Mouse (Mus musculus) midbrain, embryonic 13.5 days (tissue): ENCODE measurements around the gene Hist1h3h. TPM values are rescaled to one million over a fixed set of nuclear protein-coding genes. Genes with fewer than 3 reads are reported as not detected.
"Not testable (repeated sequence)": the region's sequence is repeated elsewhere in the genome, so short reads cannot be mapped to it uniquely, and the experiment has no call there.

ENCODE experiments used
- ATAC-seq: fragments of 200-750 bp; cut with Nextera tagmentation; 2 replicates; pipeline ENCODE4 v1.8.0; 2017; ENCODE audit warnings: mild to moderate bottlenecking, moderate TSS enrichment, moderate library complexity
- H3K27ac ChIP-seq: fragments of 300-500 bp; sonication (generic); 2 replicates; pipeline ENCODE4 v1.5.1; 2015; ENCODE audit warnings: inconsistent platforms, mild to moderate bottlenecking, moderate library complexity
- H3K27me3 ChIP-seq: fragments of 300-500 bp; sonication (generic); 2 replicates; pipeline ENCODE4 v1.6.1; 2015; ENCODE audit warnings: mild to moderate bottlenecking, inconsistent platforms
- H3K36me3 ChIP-seq: fragments of 300-500 bp; sonication (generic); 2 replicates; pipeline ENCODE4 v1.6.1; 2015; ENCODE audit warnings: mild to moderate bottlenecking, inconsistent platforms
- H3K4me1 ChIP-seq: fragments of 300-500 bp; sonication (generic); replicated peaks from 2 replicates; pipeline ENCODE4 v1.6.1; 2015; ENCODE audit warnings: inconsistent platforms
- H3K4me2 ChIP-seq: fragments of 300-500 bp; sonication (generic); replicated peaks from 2 replicates; pipeline ENCODE4 v1.6.1; 2015; ENCODE audit warnings: moderate library complexity, mild to moderate bottlenecking, inconsistent platforms
- H3K4me3 ChIP-seq: fragments of 300-500 bp; sonication (generic); replicated peaks from 2 replicates; pipeline ENCODE4 v1.5.1; 2015; ENCODE audit warnings: mild to moderate bottlenecking, inconsistent platforms
- H3K9ac ChIP-seq: fragments of 300-500 bp; sonication (generic); replicated peaks from 2 replicates; pipeline ENCODE4 v1.6.1; 2015; ENCODE audit warnings: mild to moderate bottlenecking, inconsistent platforms
- H3K9me3 ChIP-seq: fragments of 300-500 bp; sonication (generic); 2 replicates; pipeline ENCODE4 v1.6.1; 2016; ENCODE audit warnings: mild to moderate bottlenecking, inconsistent platforms
- WGBS: fragments of 180-500 bp; shearing (Covaris S2); methylation state at CpG from one replicate; pipeline ENCODE4 v1.1.7; 2015; 5-methylcytosine and 5-hydroxymethylcytosine counted together
- polyA plus RNA-seq: library from polyadenylated mRNA; unstranded; fragments of >200 nt; fragmentation: Nextera tagmentation; extraction: Ambion mirVana; gene quantifications from 2 replicates; pipeline ENCODE4 v1.2.1, GENCODE M21; 2015

The Hist1h3h gene
- polyA plus RNA-seq, 1 experiment from 2014 or later, result 10.8 TPM

GRCm38 (mm10) chr13:21716540-21717391 is 693 bp upstream of the Hist1h3h start:
- peak; percentile 35; the same call in 1 of the 2 replicates for ATAC-seq
- H3K4me3 ChIP-seq, result peak overlapping the region; percentile 49
- not testable (repeated sequence) for H3K27me3 ChIP-seq, H3K36me3 ChIP-seq, H3K9me3 ChIP-seq
- H3K4me2 ChIP-seq, result peak overlapping the region; percentile 77
- WGBS, result under 1% methylated on average over 15 of the region's 38 CpGs
- H3K4me1 ChIP-seq, result peaks cover 41% of the 10 kb centered on the region
- H3K9ac ChIP-seq, result peak overlapping the region; percentile 72
- peak overlapping the region; percentile 96 for H3K27ac ChIP-seq

- no peaks in the 10 kb centered on the region for H3K27me3 ChIP-seq
- H3K4me2 ChIP-seq, result peak overlapping the region; percentile 77
- ATAC-seq, result no peak
- H3K9ac ChIP-seq, result peak overlapping the region; percentile 74
- H3K27ac ChIP-seq, result 0 out of 2 replicates have a peak overlapping the region, but pooled peaks have one; percentile 4
- H3K4me3 ChIP-seq, result peak overlapping the region; percentile 44
- H3K4me1 ChIP-seq, result peaks cover 46% of the 10 kb centered on the region
- no peaks in the 10 kb centered on the region for H3K36me3 ChIP-seq
- no peaks in the 10 kb centered on the region for H3K9me3 ChIP-seq
- 59% methylated on average over 4 of the region's 4 CpGs for WGBS
Observed at GRCm38 (mm10) chr13:21718381-21719080, 1.1 kb downstream of the Hist1h3h start.

GRCm38 (mm10) chr13:21721107-21721756 is 3.8 kb downstream of the Hist1h3h start:
- H3K36me3 ChIP-seq, H3K27me3 ChIP-seq, H3K9me3 ChIP-seq: not testable (repeated sequence)
- peak overlapping the region; percentile 55 for H3K9ac ChIP-seq
- H3K4me1 ChIP-seq, result peaks cover 38% of the 10 kb centered on the region
- WGBS, result 2% methylated on average over 23 of the region's 44 CpGs
- H3K27ac ChIP-seq, result peak overlapping the region; percentile 77
- ATAC-seq, result peak; percentile 10; the same call in 1 of the 2 replicates
- peak overlapping the region; percentile 64 for H3K4me2 ChIP-seq
- peak overlapping the region; percentile 40 for H3K4me3 ChIP-seq

- peaks cover 36% of the 10 kb centered on the region for H3K4me1 ChIP-seq
- peak within 1 kb of the TSS; percentile 64 for H3K4me2 ChIP-seq
- peak; percentile 97 for ATAC-seq
- peak within 1 kb of the TSS; percentile 91 for H3K27ac ChIP-seq
- peak within 1 kb of the TSS; percentile 40 for H3K4me3 ChIP-seq
- under 1% methylated on average over 37 of the region's 37 CpGs for WGBS
- not testable (repeated sequence) for H3K36me3 ChIP-seq, H3K27me3 ChIP-seq, H3K9me3 ChIP-seq
- H3K9ac ChIP-seq, result peak within 1 kb of the TSS; percentile 72
Observed at GRCm38 (mm10) chr13:21721757-21722372, 4.4 kb downstream of the Hist1h3h start, which contains the start of gene Hist1h2bm. Hist1h2bm (plus strand) TSS chr13:21722044.

GRCm38 (mm10) chr13:21722373-21722925 is 5.0 kb downstream of the Hist1h3h start:
- no peaks in the 10 kb centered on the region for H3K36me3 ChIP-seq
- no peaks in the 10 kb centered on the region for H3K9me3 ChIP-seq
- ATAC-seq, result peak; percentile 24; the same call in 1 of the 2 replicates
- H3K4me2 ChIP-seq, result peak overlapping the region; percentile 64
- H3K4me3 ChIP-seq, result peak overlapping the region; percentile 40
- H3K27me3 ChIP-seq, result no peaks in the 10 kb centered on the region
- 1% methylated on average over 11 of the region's 11 CpGs for WGBS
- H3K9ac ChIP-seq, result peak overlapping the region; percentile 72
- peaks cover 39% of the 10 kb centered on the region for H3K4me1 ChIP-seq
- H3K27ac ChIP-seq, result peak overlapping the region; percentile 91

- Histone ChIP-seq H3K36me3 (no peaks in the 10 kb centered on the region), H3K9me3 (no peaks in the 10 kb centered on the region), H3K27me3 (no peaks in the 10 kb centered on the region), H3K9ac (no peak overlapping the region), H3K4me3 (no peak overlapping the region), H3K4me2 (peak overlapping the region; percentile 64; the same call in 1 of the 2 replicates), H3K27ac (no peak overlapping the region), H3K4me1 (peaks cover 43% of the 10 kb centered on the region)
- WGBS, result 22% methylated on average over 5 of the region's 5 CpGs
- ATAC-seq, result no peak
Observed at GRCm38 (mm10) chr13:21722993-21723836, 5.8 kb downstream of the Hist1h3h start.

GRCm38 (mm10) chr13:21727948-21728572 is 10.6 kb downstream of the Hist1h3h start:
- Histone ChIP-seq H3K36me3 (no peaks in the 10 kb centered on the region), H3K4me1 (peaks cover 15% of the 10 kb centered on the region), H3K27me3 (no peaks in the 10 kb centered on the region), H3K4me2 (no peak overlapping the region), H3K4me3 (no peak overlapping the region), H3K9me3 (no peaks in the 10 kb centered on the region), H3K9ac (no peak overlapping the region), H3K27ac (peak overlapping the region; percentile 74)
- peak; percentile 83 for ATAC-seq
- WGBS, result 16% methylated on average over 11 of the region's 11 CpGs

- Histone ChIP-seq H3K9ac (no peak overlapping the region), H3K27ac (no peak overlapping the region), H3K4me2 (no peak overlapping the region), H3K4me1 (peaks cover 15% of the 10 kb centered on the region), H3K36me3 (no peaks in the 10 kb centered on the region), H3K9me3 (no peaks in the 10 kb centered on the region), H3K4me3 (no peak overlapping the region), H3K27me3 (no peaks in the 10 kb centered on the region)
- ATAC-seq, result no peak
- WGBS, result 85% methylated on average over 1 of the region's 1 CpGs
Observed at GRCm38 (mm10) chr13:21729544-21729943, 12.1 kb downstream of the Hist1h3h start.

- Histone ChIP-seq H3K27ac (peak overlapping the region; percentile 98), H3K4me1 (peaks cover 19% of the 10 kb centered on the region), H3K4me3 (no peak overlapping the region), H3K27me3 (no peaks in the 10 kb centered on the region), H3K9me3 (no peaks in the 10 kb centered on the region), H3K36me3 (no peaks in the 10 kb centered on the region), H3K4me2 (no peak overlapping the region), H3K9ac (no peak overlapping the region)
- peak; percentile 46 for ATAC-seq
- 61% methylated on average over 5 of the region's 5 CpGs for WGBS
Observed at GRCm38 (mm10) chr13:21733466-21733865, 16.0 kb downstream of the Hist1h3h start.
